Mouse (Mus musculus) heart, embryonic 10.5 days (tissue): ENCODE results near the gene Camsap2. TPM values are rescaled to one million over a fixed set of nuclear protein-coding genes. Genes with fewer than 3 reads are reported as not detected.
A peak's percentile ranks its signal among the peaks of the same experiment; 100 is the strongest.

Experiments
- DNase-seq: peaks from one replicate; pipeline ENCODE4 v3.0.0-alpha.2; 2017; ENCODE audit warnings: low spot score
- H3K27ac ChIP-seq: fragments of 300-500 bp; sonication (generic); 2 replicates; pipeline ENCODE4 v1.5.1; 2016; ENCODE audit warnings: mild to moderate bottlenecking
- H3K27me3 ChIP-seq: fragments of 300-500 bp; sonication (generic); 2 replicates; pipeline ENCODE4 v1.6.1; 2016; ENCODE audit warnings: mild to moderate bottlenecking; ENCODE audit not compliant: poor library complexity, insufficient read depth, severe bottlenecking
- H3K36me3 ChIP-seq: fragments of 300-500 bp; sonication (generic); 2 replicates; pipeline ENCODE4 v1.6.1; 2016; ENCODE audit warnings: mild to moderate bottlenecking, moderate library complexity
- H3K4me1 ChIP-seq: fragments of 300-500 bp; sonication (generic); 2 replicates; pipeline ENCODE4 v1.6.1; 2016; ENCODE audit warnings: mild to moderate bottlenecking
- H3K4me3 ChIP-seq: fragments of 300-500 bp; sonication (generic); 2 replicates; pipeline ENCODE4 v1.5.1; 2016; ENCODE audit warnings: mild to moderate bottlenecking, moderate library complexity
- H3K9me3 ChIP-seq: fragments of 300-500 bp; sonication (generic); 2 replicates; pipeline ENCODE4 v1.6.1; 2016; ENCODE audit warnings: mild to moderate bottlenecking, moderate library complexity
- WGBS: fragments of 180-500 bp; shearing (Covaris S2); methylation state at CpG from one replicate; pipeline ENCODE4 v1.1.7; 2016; 5-methylcytosine and 5-hydroxymethylcytosine counted together
- polyA plus RNA-seq: library from polyadenylated mRNA; unstranded; fragments of >200 nt; fragmentation: Nextera tagmentation; extraction: Ambion mirVana; gene quantifications from 2 replicates; pipeline ENCODE4 v1.2.1, GENCODE M21; 2016

Gene Camsap2
- polyA plus RNA-seq, 1 experiment from 2014 or later = 10.9 TPM

GRCm38 (mm10) chr1:136227870-136228269 is 118.0 kb downstream of the Camsap2 start:
- H3K27me3 ChIP-seq = peaks cover 58% of the 10 kb centered on the region
- WGBS = 70% methylated on average over 4 of the region's 4 CpGs
- H3K36me3 ChIP-seq = peaks cover 6% of the 10 kb centered on the region; the same call in 1 of the 2 replicates
- H3K4me1 ChIP-seq = peaks cover 51% of the 10 kb centered on the region
- DNase-seq = no peak
- 0 out of 2 replicates have a peak overlapping the region, but pooled peaks have one; percentile 19 for H3K27ac ChIP-seq
- H3K9me3 ChIP-seq = no peaks in the 10 kb centered on the region
- no peak overlapping the region for H3K4me3 ChIP-seq

GRCm38 (mm10) chr1:136226626-136227025 is 119.3 kb downstream of the Camsap2 start:
- Histone ChIP-seq H3K4me1 (peaks cover 45% of the 10 kb centered on the region), H3K27me3 (peaks cover 46% of the 10 kb centered on the region), H3K36me3 (peaks cover 8% of the 10 kb centered on the region; the same call in 1 of the 2 replicates), H3K9me3 (no peaks in the 10 kb centered on the region), H3K27ac (no peak overlapping the region), H3K4me3 (no peak overlapping the region)
- 71% methylated on average over 8 of the region's 8 CpGs for WGBS
- no peak for DNase-seq

- H3K27me3 ChIP-seq = peaks cover 38% of the 10 kb centered on the region
- no peak for DNase-seq
- peaks cover 38% of the 10 kb centered on the region for H3K4me1 ChIP-seq
- 88% methylated on average over 8 of the region's 8 CpGs for WGBS
- H3K36me3 ChIP-seq = peaks cover 8% of the 10 kb centered on the region; the same call in 1 of the 2 replicates
- H3K27ac ChIP-seq = no peak overlapping the region
- H3K9me3 ChIP-seq = no peaks in the 10 kb centered on the region
- H3K4me3 ChIP-seq = no peak overlapping the region
Measured at GRCm38 (mm10) chr1:136225846-136226245, 120.1 kb downstream of the Camsap2 start.

GRCm38 (mm10) chr1:136223758-136224342 is 122.1 kb downstream of the Camsap2 start:
- DNase-seq = no peak

GRCm38 (mm10) chr1:136222386-136222785 is 123.5 kb downstream of the Camsap2 start:
- Histone ChIP-seq H3K27ac (no peak overlapping the region), H3K4me1 (peaks cover 3% of the 10 kb centered on the region; the same call in 1 of the 2 replicates), H3K9me3 (no peaks in the 10 kb centered on the region), H3K4me3 (no peak overlapping the region), H3K36me3 (peaks cover 15% of the 10 kb centered on the region), H3K27me3 (peaks cover 8% of the 10 kb centered on the region)
- DNase-seq = no peak
- WGBS = 84% methylated on average over 10 of the region's 10 CpGs

More at GRCm38 (mm10) chr1:136223758-136224342, 122.1 kb downstream of the Camsap2 start:
- Histone ChIP-seq H3K27ac (no peak overlapping the region), H3K9me3 (no peaks in the 10 kb centered on the region), H3K36me3 (peaks cover 15% of the 10 kb centered on the region), H3K27me3 (peaks cover 18% of the 10 kb centered on the region), H3K4me3 (no peak overlapping the region), H3K4me1 (peaks cover 18% of the 10 kb centered on the region)
- 85% methylated on average over 10 of the region's 10 CpGs for WGBS

- Histone ChIP-seq H3K36me3 (peaks cover 19% of the 10 kb centered on the region), H3K9me3 (no peaks in the 10 kb centered on the region), H3K4me3 (no peak overlapping the region), H3K27me3 (no peaks in the 10 kb centered on the region), H3K27ac (no peak overlapping the region), H3K4me1 (no peaks in the 10 kb centered on the region)
- 78% methylated on average over 10 of the region's 10 CpGs for WGBS
- no peak for DNase-seq
Measured at GRCm38 (mm10) chr1:136220037-136220871, 125.7 kb downstream of the Camsap2 start.

Other genes starting within 250 kb of the Camsap2 start
- 4.6 and 5.4 TPM in 2 replicates for gene Kif21b, start 214.7 kb downstream of the Camsap2 start, polyA plus RNA-seq
- gene Mroh3, start 133.3 kb downstream of the Camsap2 start, polyA plus RNA-seq = 0.11 TPM in 1 of 2 replicates, not detected in the other
- gene Inava, start 111.8 kb downstream of the Camsap2 start, polyA plus RNA-seq = 2.5 and 7.9 TPM in 2 replicates
- gene Gpr25, start 85.2 kb downstream of the Camsap2 start, polyA plus RNA-seq = not detected in 2 replicates
- gene Ddx59, start 69.2 kb upstream of the Camsap2 start, polyA plus RNA-seq = 14.6 TPM in 2 replicates
- gene Kif14, start 120.2 kb upstream of the Camsap2 start, polyA plus RNA-seq = 5.2 and 5.4 TPM in 2 replicates